Mouse (Mus musculus) kidney, embryonic 15.5 days (tissue): ENCODE measurements around the gene Aqp7. TPM values are rescaled to one million over a fixed set of nuclear protein-coding genes. Genes with fewer than 3 reads are reported as not detected.

Experiments used
- ATAC-seq: fragments of 200-750 bp; cut with Nextera tagmentation; replicated peaks from 2 replicates; pipeline ENCODE4 v1.8.0; 2017; ENCODE audit warnings: moderate TSS enrichment; ENCODE audit not compliant: low FRiP score
- H3K27ac ChIP-seq: fragments of 300-500 bp; sonication (generic); 2 replicates; pipeline ENCODE4 v1.5.1; 2015; ENCODE audit warnings: mild to moderate bottlenecking, inconsistent platforms
- H3K27me3 ChIP-seq: fragments of 300-500 bp; sonication (generic); 2 replicates; pipeline ENCODE4 v1.6.1; 2015; ENCODE audit warnings: inconsistent platforms
- H3K36me3 ChIP-seq: fragments of 300-500 bp; sonication (generic); 2 replicates; pipeline ENCODE4 v1.6.1; 2015; ENCODE audit warnings: inconsistent platforms
- H3K4me1 ChIP-seq: fragments of 300-500 bp; sonication (generic); 2 replicates; pipeline ENCODE4 v1.6.1; 2015; ENCODE audit warnings: inconsistent platforms
- H3K4me2 ChIP-seq: fragments of 300-500 bp; sonication (generic); 2 replicates; pipeline ENCODE4 v1.6.1; 2015; ENCODE audit warnings: moderate library complexity, mild to moderate bottlenecking, inconsistent platforms
- H3K4me3 ChIP-seq: fragments of 300-500 bp; sonication (generic); replicated peaks from 2 replicates; pipeline ENCODE4 v1.5.1; 2015; ENCODE audit warnings: mild to moderate bottlenecking, inconsistent platforms
- H3K9ac ChIP-seq: fragments of 300-500 bp; sonication (generic); 2 replicates; pipeline ENCODE4 v1.6.1; 2015; ENCODE audit warnings: mild to moderate bottlenecking, inconsistent platforms
- H3K9me3 ChIP-seq: fragments of 300-500 bp; sonication (generic); replicated peaks from 2 replicates; pipeline ENCODE4 v1.6.1; 2016; ENCODE audit warnings: inconsistent platforms
- WGBS: fragments of 180-500 bp; shearing (Covaris S2); methylation state at CpG from one replicate; pipeline ENCODE4 v1.1.7; 2015; ENCODE audit warnings: mixed read lengths; 5-methylcytosine and 5-hydroxymethylcytosine counted together
- polyA plus RNA-seq: library from polyadenylated mRNA; unstranded; fragments of >200 nt; fragmentation: Nextera tagmentation; extraction: Ambion mirVana; gene quantifications from 2 replicates; pipeline ENCODE4 v1.2.1, GENCODE M21; 2015

Aqp7 gene
- 0.88 and 1.1 TPM in 2 replicates for polyA plus RNA-seq

DNA sequence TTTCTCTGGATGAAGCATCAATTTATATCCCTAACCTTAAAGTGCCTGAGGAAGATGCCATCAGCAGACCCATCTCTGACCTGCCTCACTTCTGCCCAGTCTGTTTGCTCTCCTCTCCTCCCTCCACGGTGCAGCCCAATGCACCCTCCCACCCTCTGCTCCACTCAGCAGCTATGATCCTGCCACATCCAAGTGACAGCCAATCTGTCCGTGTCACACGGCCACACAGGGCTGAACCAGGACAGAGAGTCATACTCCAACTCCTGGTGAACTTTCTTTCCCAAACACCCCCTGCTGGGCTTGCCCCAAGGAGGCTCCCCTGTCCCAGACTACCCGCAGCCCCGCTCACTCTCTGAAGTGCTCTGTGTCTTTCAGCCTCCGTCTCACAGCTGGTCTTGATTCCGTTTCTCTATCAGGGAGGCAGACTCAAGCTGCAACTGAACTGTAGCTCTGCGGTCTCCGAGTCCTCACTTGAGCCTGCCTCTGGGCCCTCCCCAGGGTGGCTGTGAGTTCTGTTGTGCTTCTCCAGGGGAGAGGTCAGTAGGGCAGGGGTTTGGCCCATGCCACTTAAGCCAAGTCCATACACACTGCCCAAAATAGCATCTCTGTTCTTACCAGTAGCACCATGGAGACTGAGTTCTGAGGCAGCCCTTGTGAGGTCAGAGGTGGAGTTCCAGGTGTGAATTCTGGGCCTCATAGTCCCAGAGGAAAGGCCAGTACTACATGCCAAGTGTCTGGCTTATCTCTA, at the start of gene Aqp7:
TSS of gene Aqp7 (minus strand) at position 616 of the 748 bp plus-strand sequence.
- H3K9ac ChIP-seq = no peak within 1 kb of the TSS
- peaks cover 9% of the 10 kb centered on the region for H3K4me1 ChIP-seq
- H3K9me3 ChIP-seq = no peaks in the 10 kb centered on the region
- H3K4me3 ChIP-seq = no peak within 1 kb of the TSS
- no peak for ATAC-seq
- H3K36me3 ChIP-seq = no peaks in the 10 kb centered on the region
- 41% methylated on average over 9 of the region's 9 CpGs for WGBS
- H3K27me3 ChIP-seq = no peaks in the 10 kb centered on the region
- H3K4me2 ChIP-seq = no peak within 1 kb of the TSS
- no peak within 1 kb of the TSS for H3K27ac ChIP-seq

DNA sequence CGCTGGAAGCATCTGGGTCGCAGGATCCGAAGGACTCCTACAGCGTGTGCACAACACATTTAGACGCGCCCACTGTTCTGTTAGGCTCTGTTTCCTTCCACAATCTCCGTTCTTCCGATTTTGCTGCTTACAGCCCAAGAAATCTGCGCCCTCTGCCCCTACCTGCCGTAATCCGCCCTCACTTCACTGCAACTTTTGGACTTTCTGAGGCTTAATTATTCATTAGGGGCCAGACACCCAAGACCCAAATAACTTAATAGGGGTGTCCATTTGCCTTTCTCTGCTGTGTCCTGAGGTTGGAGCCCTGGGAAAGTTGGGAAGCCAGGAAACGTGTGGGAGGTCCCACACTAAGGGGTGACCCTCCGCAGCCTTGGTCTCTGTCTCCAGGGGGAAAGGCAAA, 49.4 kb upstream of the Aqp7 start:
- Histone ChIP-seq H3K4me2 (peak overlapping the region; percentile 92), H3K36me3 (no peaks in the 10 kb centered on the region), H3K4me1 (peaks cover 44% of the 10 kb centered on the region), H3K9me3 (no peaks in the 10 kb centered on the region), H3K27ac (0 out of 2 replicates have a peak overlapping the region, but pooled peaks have one; percentile 34), H3K9ac (peak overlapping the region; percentile 18; the same call in 1 of the 2 replicates), H3K4me3 (peak overlapping the region; percentile 49), H3K27me3 (peaks cover 23% of the 10 kb centered on the region)
- no peak for ATAC-seq
- 48% methylated on average over 13 of the region's 13 CpGs for WGBS

DNA sequence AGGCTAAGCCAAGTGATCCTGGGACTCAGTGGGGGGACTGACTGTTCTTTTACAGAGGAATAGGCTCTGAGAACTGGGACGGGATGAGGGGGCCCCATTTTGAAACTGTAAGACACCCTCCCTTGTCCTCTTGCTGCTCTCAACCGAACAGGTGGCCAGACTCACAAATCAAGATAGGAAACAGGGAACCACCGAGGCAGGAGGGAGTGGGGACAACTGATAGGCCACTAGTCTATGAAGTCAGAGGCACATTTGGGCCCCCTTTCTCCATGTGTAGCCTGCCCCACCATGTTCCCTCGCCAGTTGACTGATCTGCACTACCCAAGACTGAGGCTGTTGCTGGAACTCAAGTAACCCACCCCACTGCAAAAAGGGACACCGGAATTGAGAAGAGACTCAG, 48.9 kb upstream of the Aqp7 start:
- H3K4me2 ChIP-seq = peak overlapping the region; percentile 92

DNA sequence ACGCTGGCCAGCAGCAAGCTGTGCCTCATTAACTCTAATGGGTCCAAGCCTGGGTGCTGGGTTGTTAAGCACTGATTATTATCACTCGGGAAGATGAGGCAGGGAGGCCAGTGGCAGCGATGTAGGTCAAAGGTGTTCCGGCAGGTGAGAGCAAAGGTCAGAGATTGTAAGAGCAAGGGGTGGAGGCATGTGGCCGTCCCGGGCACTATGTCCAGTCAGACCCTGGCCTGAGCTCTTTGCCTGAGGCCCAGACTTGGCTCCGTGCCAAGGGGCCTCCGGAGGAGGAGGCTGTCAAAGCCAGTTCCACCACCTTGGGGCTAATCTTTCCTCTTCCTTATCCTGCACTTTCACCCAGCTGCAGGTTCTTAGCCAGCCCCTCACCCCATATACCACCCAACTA, 48.2 kb upstream of the Aqp7 start:
- H3K4me2 ChIP-seq = peak overlapping the region; percentile 92
- peaks cover 23% of the 10 kb centered on the region for H3K27me3 ChIP-seq
- peaks cover 54% of the 10 kb centered on the region for H3K4me1 ChIP-seq
- 0 out of 2 replicates have a peak, but pooled peaks have one; percentile 15 for ATAC-seq
- H3K9ac ChIP-seq = no peak overlapping the region
- no peaks in the 10 kb centered on the region for H3K9me3 ChIP-seq
- peak overlapping the region; percentile 49 for H3K4me3 ChIP-seq
- 21% methylated on average over 8 of the region's 8 CpGs for WGBS
- H3K27ac ChIP-seq = peak overlapping the region; percentile 34; the same call in 1 of the 2 replicates
- H3K36me3 ChIP-seq = no peaks in the 10 kb centered on the region

More for the DNA sequence above, 48.9 kb upstream of the Aqp7 start:
- Histone ChIP-seq H3K36me3 (no peaks in the 10 kb centered on the region), H3K9ac (no peak overlapping the region), H3K27ac (0 out of 2 replicates have a peak overlapping the region, but pooled peaks have one; percentile 34), H3K27me3 (peaks cover 23% of the 10 kb centered on the region), H3K9me3 (no peaks in the 10 kb centered on the region), H3K4me1 (peaks cover 48% of the 10 kb centered on the region), H3K4me3 (peak overlapping the region; percentile 49)
- ATAC-seq = no peak
- 57% methylated on average over 5 of the region's 5 CpGs for WGBS

DNA sequence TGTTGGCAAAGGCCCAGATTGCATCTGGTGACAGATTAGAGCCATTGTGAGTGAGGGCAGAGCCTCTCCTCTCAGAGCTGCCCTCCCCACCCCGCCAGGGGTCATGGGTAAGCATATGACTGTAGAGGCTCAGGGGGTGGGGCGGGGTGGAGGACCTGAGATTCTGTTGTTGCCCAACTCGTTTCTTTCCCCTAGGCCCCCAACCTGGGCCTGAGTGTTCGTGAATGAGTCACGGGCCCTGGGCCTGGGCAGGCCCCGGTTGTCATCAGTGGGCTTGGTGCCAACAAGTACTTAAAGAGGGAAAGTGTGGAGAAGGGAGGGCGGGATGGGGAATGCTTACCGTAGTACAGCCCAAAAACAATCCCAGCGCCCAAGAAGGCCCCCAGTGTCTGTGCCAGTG, 46.4 kb upstream of the Aqp7 start:
- Histone ChIP-seq H3K27me3 (peaks cover 20% of the 10 kb centered on the region), H3K9ac (no peak overlapping the region), H3K4me3 (no peak overlapping the region), H3K9me3 (no peaks in the 10 kb centered on the region), H3K36me3 (no peaks in the 10 kb centered on the region), H3K4me2 (no peak overlapping the region), H3K4me1 (peaks cover 70% of the 10 kb centered on the region), H3K27ac (no peak overlapping the region)
- 76% methylated on average over 9 of the region's 9 CpGs for WGBS
- ATAC-seq = no peak

DNA sequence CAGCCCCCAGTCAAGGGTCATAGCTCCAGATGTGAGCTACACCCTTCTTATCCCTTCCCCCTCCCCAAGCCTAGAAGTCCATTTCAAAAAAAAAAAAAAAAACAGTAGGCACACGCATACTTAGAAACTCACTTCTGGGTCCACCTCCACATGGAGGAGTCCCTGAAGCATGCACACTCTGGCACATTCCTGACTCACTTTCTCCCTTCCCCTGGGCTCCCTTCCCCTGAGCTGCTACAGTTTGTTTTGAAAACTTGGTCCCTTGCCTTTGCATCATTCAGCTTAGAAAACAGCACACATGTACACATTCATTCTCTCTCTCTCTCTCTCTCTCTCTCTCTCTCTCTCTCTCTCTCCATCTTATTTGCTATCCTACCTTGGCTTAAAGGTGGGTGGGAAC, 45.0 kb upstream of the Aqp7 start:
- H3K4me1 ChIP-seq = peaks cover 67% of the 10 kb centered on the region
- H3K27ac ChIP-seq = no peak overlapping the region
- no peak for ATAC-seq
- H3K4me3 ChIP-seq = no peak overlapping the region
- no peak overlapping the region for H3K9ac ChIP-seq
- no peak overlapping the region for H3K4me2 ChIP-seq
- H3K36me3 ChIP-seq = no peaks in the 10 kb centered on the region
- H3K27me3 ChIP-seq = peaks cover 13% of the 10 kb centered on the region; the same call in 1 of the 2 replicates
- 39% methylated on average over 1 of the region's 1 CpGs for WGBS
- H3K9me3 ChIP-seq = no peaks in the 10 kb centered on the region

DNA sequence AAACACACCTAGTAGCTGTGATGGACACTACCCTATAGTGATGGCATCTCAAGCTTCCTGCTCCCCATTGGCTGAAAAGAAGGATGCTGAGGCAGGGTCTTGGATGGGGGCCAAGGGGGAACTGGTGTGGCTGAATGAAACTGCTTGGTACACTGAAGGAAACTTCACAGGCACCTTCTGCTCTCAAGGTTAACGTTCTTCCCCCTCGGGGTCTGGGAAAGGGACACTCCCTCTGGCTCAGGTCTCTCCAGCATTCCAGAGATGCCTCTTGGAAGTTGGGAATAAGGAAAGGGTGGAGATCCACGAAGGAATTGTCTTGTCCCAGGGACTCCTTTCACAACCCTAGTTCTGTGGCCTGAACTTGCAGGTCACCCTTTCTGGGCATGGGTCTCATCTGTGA, 43.5 kb upstream of the Aqp7 start:
- ATAC-seq = no peak
- H3K4me3 ChIP-seq = no peak overlapping the region
- 0 out of 2 replicates have a peak, but pooled peaks cover 2% of the 10 kb centered on the region for H3K27me3 ChIP-seq
- H3K4me2 ChIP-seq = no peak overlapping the region
- H3K27ac ChIP-seq = no peak overlapping the region
- 30% methylated on average over 3 of the region's 3 CpGs for WGBS
- no peaks in the 10 kb centered on the region for H3K36me3 ChIP-seq
- H3K9ac ChIP-seq = no peak overlapping the region
- H3K4me1 ChIP-seq = peaks cover 58% of the 10 kb centered on the region
- no peaks in the 10 kb centered on the region for H3K9me3 ChIP-seq

DNA sequence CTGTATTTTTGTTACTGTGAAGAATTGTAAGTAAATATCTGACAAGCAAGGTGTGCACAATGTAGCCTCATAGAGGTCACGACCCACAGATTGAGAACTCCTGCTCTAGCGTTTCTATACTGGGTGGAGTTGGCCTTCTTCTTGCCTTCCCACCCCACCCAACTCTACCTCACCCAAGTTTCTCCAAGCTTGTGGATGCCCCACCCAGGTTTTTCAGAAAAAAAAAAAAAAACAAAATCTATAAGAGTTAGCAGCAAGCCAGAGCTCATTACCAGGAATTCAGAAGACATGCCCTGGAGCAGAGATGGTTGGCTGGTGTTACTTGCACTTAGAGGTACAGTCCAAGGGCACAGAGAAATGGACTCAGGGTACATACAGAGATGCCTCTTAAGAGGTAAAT, 41.8 kb upstream of the Aqp7 start:
- Histone ChIP-seq H3K27ac (0 out of 2 replicates have a peak overlapping the region, but pooled peaks have one; percentile 37), H3K4me3 (no peak overlapping the region), H3K4me2 (no peak overlapping the region), H3K9me3 (no peaks in the 10 kb centered on the region), H3K9ac (no peak overlapping the region), H3K27me3 (no peaks in the 10 kb centered on the region), H3K4me1 (peaks cover 49% of the 10 kb centered on the region), H3K36me3 (no peaks in the 10 kb centered on the region)
- 61% methylated on average over 2 of the region's 2 CpGs for WGBS
- no peak for ATAC-seq

DNA sequence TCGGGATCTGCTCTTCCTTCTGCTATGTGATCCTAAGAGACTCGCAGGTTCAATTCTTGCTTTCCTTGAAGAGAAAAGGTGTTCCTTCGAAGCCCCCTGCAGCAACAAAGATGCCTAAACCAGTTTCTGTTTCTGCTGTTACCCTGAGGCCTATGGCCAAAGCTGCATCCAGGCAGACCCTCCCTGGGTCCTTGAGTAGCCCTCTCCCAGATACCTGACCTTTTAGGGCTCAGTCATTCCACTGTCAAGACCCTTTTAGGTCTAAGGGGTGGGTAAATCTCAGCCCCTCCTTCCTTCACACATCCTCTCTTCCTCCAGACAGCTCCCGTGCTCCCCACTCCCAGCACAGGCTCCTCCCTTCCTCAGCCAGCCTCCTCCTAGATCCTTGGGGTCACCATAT, 41.2 kb upstream of the Aqp7 start:
- Histone ChIP-seq H3K9me3 (no peaks in the 10 kb centered on the region), H3K9ac (no peak overlapping the region), H3K27me3 (no peaks in the 10 kb centered on the region), H3K4me2 (no peak overlapping the region), H3K36me3 (no peaks in the 10 kb centered on the region), H3K4me3 (no peak overlapping the region), H3K4me1 (peaks cover 44% of the 10 kb centered on the region), H3K27ac (no peak overlapping the region)
- WGBS = 81% methylated on average over 4 of the region's 4 CpGs
- no peak for ATAC-seq

DNA sequence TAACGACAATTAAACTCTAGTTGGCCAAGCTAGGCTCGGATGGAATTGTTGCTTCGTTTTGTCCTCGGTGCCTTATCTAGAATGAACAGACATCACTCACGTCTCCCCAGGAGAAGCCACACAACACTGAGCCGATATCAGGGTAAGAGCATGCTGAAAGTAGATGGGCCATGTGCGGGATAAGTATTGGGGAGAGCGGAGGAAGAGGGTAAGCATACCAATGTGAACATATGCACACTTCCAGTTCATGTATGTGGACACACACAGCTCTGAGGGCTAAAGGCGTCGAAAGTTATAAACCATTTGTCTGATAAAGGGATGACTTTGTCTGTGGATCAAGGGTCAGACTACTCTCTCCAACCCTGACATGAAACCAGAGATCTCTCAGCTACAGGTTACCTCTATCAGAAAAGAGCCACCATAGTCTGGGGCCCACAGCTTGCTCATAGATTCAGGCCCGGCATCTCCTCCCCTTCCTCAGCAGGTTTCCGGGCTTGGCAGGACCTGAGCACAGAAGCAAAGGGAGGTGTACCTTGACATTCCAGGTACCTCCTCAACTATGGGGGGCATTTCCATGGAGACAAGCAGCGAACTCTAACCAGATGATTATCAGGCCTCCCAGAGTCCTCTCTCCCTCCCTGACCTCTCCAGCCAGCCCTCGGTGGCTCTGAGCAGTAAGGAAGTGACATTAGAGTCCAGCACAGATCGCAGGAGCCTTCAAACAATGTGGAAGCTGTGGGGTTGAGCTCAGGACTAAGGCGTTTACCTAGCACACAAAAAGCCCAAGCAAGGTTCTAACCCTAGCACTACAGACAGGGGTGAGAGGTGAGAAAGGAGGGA, 39.7 kb upstream of the Aqp7 start:
- Histone ChIP-seq H3K36me3 (no peaks in the 10 kb centered on the region), H3K4me3 (no peak overlapping the region), H3K4me2 (no peak overlapping the region), H3K4me1 (peaks cover 38% of the 10 kb centered on the region), H3K27ac (peak overlapping the region; percentile 6; the same call in 1 of the 2 replicates), H3K27me3 (no peaks in the 10 kb centered on the region), H3K9ac (no peak overlapping the region), H3K9me3 (no peaks in the 10 kb centered on the region)
- 78% methylated on average over 16 of the region's 16 CpGs for WGBS
- ATAC-seq = peak; percentile 61

DNA sequence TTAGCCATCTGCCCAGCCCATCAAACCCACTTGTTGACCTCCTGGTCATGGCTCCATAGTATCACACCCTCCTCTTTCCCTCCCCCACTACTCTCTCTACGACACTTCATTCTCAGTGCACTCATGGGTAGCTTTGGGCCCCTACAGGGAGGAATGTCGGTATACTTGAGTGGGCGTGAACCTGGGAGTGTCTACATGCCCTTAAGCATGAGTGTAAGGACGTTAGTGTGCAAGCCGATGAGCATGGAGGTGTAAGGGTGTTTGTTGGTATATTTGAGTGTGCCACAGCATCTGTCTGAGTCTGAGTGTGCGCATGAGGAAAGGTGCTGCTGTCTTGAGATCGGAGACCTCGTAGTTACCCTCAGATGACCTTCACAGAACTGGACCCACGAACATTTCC, 39.0 kb upstream of the Aqp7 start:
- H3K4me3 ChIP-seq = no peak overlapping the region
- H3K4me2 ChIP-seq = no peak overlapping the region
- ATAC-seq = no peak; the same call in 1 of the 2 replicates
- H3K27ac ChIP-seq = no peak overlapping the region
- no peaks in the 10 kb centered on the region for H3K9me3 ChIP-seq
- H3K9ac ChIP-seq = no peak overlapping the region
- 62% methylated on average over 9 of the region's 9 CpGs for whole genome bisulfite sequencing
- H3K36me3 ChIP-seq = no peaks in the 10 kb centered on the region
- H3K4me1 ChIP-seq = peaks cover 36% of the 10 kb centered on the region
- no peaks in the 10 kb centered on the region for H3K27me3 ChIP-seq

DNA sequence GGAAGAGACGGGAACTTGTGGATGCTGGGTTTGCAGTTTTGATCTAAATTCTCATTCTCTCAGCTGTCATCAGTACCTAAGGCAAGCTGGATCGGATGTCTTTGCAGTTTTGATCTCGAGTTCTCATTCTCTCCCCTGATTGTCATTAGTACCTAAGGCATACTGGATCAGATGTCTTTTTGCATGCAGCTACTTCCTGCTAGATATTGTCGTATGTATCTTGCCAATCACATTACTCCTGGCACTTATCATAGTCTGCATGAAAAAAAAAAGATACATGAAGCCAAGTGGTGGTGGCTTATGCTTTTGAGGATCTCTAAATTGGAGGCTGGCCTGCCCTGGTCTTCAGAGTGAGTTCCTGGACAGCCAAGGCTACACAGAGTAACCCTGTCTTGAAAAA, 36.9 kb upstream of the Aqp7 start:
- Histone ChIP-seq H3K4me2 (no peak overlapping the region), H3K27ac (no peak overlapping the region), H3K9ac (no peak overlapping the region), H3K4me3 (no peak overlapping the region), H3K4me1 (peaks cover 15% of the 10 kb centered on the region), H3K9me3 (no peaks in the 10 kb centered on the region), H3K27me3 (no peaks in the 10 kb centered on the region), H3K36me3 (no peaks in the 10 kb centered on the region)
- 83% methylated on average over 4 of the region's 4 CpGs for WGBS
- ATAC-seq = no peak
